Mouse (Mus musculus) inflammation-experienced regulatory T-cells, adult 6 months (primary cell): ENCODE data around the gene Mrgpra3. TPM values are rescaled to one million over a fixed set of nuclear protein-coding genes. Genes with fewer than 3 reads are reported as not detected.

ENCODE experiments used
- ATAC-seq: one replicate; pipeline ENCODE4 v1.8.0; 2017
- polyA plus RNA-seq, 3 experiments: library from polyadenylated mRNA; unstranded; fragments of 100-300 nt; shearing (Covaris generic); gene quantifications; one replicate each; pipeline ENCODE4 v1.2.1; 2017

Gene Mrgpra3
- polyA plus RNA-seq = not detected

DNA sequence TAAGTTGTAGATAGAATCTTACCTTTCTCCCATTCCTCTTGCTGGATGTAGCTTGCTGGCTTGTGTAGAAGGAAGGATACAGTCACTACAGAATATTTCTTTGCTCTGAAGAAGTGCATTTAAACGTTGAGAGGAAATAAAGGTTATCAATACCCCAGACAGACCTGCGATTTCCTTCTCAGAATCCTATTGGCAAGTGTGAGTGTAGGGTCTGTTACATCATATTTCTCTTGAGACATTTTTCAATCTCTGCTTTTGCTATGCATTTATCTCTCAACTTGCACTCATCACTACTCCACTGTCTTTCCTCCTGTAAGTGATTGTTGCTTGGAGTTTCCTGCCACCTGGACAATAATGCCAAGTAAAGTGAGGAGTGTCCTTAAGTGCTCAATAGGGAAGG is at the start of gene Mrgpra3:
Gene Mrgpra3 (minus strand): TSS at position 101 of the 400 bp plus-strand sequence.
- ATAC-seq = no peak

Other genes starting within 250 kb of the Mrgpra3 start
- gene Mrgpra1, start 247.1 kb downstream of the Mrgpra3 start, polyA plus RNA-seq = not detected
- gene Mrgpra2a, start 149.2 kb downstream of the Mrgpra3 start, polyA plus RNA-seq = not detected
- not detected for gene Mrgpra2b, start 72.5 kb downstream of the Mrgpra3 start, polyA plus RNA-seq